Comparison of ENCODE assay signal across 8 mouse cellular contexts in the genomic region with DNA sequence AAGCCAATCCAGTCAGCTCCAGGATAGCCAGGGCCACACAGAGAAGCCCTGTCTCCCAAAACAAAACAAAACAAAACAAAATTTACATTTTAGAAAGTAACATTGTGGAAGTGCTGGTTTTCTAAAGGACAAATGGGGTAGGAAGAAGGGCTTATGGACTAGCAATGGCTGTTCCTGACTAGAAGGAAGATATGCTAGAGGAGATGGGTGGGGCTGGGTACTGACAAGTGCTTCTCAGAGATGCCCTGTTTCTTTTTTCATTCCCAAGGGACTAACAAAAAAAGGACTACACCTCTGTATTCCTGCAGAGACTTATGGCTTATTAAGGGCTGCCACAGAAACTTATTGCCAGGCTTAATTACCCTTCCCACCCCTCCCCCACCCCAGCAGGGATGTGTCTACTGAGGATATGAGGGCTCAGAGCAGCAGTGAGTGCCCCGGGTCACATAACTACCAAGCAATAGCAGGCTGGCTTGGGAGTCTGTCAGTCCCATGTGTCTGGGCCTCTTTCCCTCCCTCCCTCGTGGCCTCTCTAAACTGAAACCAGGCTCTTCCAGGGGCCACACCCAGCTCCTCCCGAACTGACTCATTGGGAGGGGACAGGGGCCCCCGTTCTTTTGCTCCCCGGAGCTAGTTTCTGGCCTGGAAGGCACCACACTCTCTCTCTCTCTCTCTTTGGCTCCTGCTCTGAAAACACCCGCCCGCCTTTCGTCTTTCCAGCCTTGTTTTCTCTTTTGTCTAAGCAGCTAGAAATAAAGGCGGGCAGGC. TPM values are rescaled to one million over a fixed set of nuclear protein-coding genes. Genes with fewer than 3 reads are reported as not detected.
A peak's percentile ranks its signal among the peaks of the same experiment; 100 is the strongest.
DNase-seq lines count a peak whose midpoint lies in the region; ATAC-seq lines count a peak whose summit lies in the region.

No protein-coding gene starts in this region.

- peak overlapping the region; percentile 58 for H3K4me2 ChIP-seq in heart, embryonic 11.5 days
- peak overlapping the region; percentile 29; the same call in 1 of the 2 replicates for H3K4me2 ChIP-seq in neural tube, embryonic 14.5 days (ENCODE audit: low read depth, low read length)

- WGBS in embryonic facial prominence, embryonic 10.5 days, result 6% methylated on average over 9 of the region's 9 CpGs
- 18% methylated on average over 9 of the region's 9 CpGs for WGBS in heart, embryonic 11.5 days (ENCODE audit: insufficient replicate concordance)
- 3% methylated on average over 9 of the region's 9 CpGs for WGBS in neural tube, embryonic 14.5 days

- peak; percentile 69; the same call in 1 of the 2 replicates for ATAC-seq in heart, embryonic 11.5 days (replicated peaks; ENCODE audit: insufficient number of reproducible peaks, low FRiP score, low TSS enrichment)
- ATAC-seq in neural tube, embryonic 14.5 days (ENCODE audit: low read depth), result peak; percentile 65

- H3K4me1 ChIP-seq in embryonic facial prominence, embryonic 10.5 days, result peaks cover 31% of the 10 kb centered on the region
- H3K4me1 ChIP-seq in heart, embryonic 11.5 days (ENCODE audit: control insufficient read depth, insufficient read depth, low read length), result peaks cover 9% of the 10 kb centered on the region
- 0 out of 2 replicates have a peak, but pooled peaks cover 7% of the 10 kb centered on the region for H3K4me1 ChIP-seq in neural tube, embryonic 14.5 days (ENCODE audit: control insufficient read depth, insufficient read depth, low read length)

- peak overlapping the region; percentile 35 for H3K4me3 ChIP-seq in embryonic facial prominence, embryonic 10.5 days
- peak overlapping the region; percentile 17; the same call in 1 of the 2 replicates for H3K4me3 ChIP-seq in heart, embryonic 11.5 days (ENCODE audit: low read depth, low read length)
- no peak overlapping the region for H3K4me3 ChIP-seq in neural tube, embryonic 14.5 days (ENCODE audit: low read depth, low read length)

- H3K27me3 ChIP-seq in embryonic facial prominence, embryonic 10.5 days (replicated peaks; ENCODE audit: low read depth, poor library complexity, severe bottlenecking), result no peaks in the 10 kb centered on the region
- H3K27me3 ChIP-seq in heart, embryonic 11.5 days (ENCODE audit: control insufficient read depth, insufficient read depth, low read length), result no peaks in the 10 kb centered on the region
- no peaks in the 10 kb centered on the region for H3K27me3 ChIP-seq in neural tube, embryonic 14.5 days (ENCODE audit: control insufficient read depth, insufficient read depth, low read length)

- H3K9ac ChIP-seq in heart, embryonic 11.5 days (ENCODE audit: low read depth, low read length), result peak overlapping the region; percentile 63
- H3K9ac ChIP-seq in neural tube, embryonic 14.5 days (replicated peaks; ENCODE audit: low read depth, low read length), result no peak overlapping the region

- no peaks in the 10 kb centered on the region for H3K36me3 ChIP-seq in embryonic facial prominence, embryonic 10.5 days (replicated peaks)
- H3K36me3 ChIP-seq in heart, embryonic 11.5 days (ENCODE audit: control insufficient read depth, insufficient read depth, low read length), result no peaks in the 10 kb centered on the region
- H3K36me3 ChIP-seq in neural tube, embryonic 14.5 days (ENCODE audit: control insufficient read depth, insufficient read depth, low read length), result no peaks in the 10 kb centered on the region

- H3K27ac ChIP-seq in embryonic facial prominence, embryonic 10.5 days (replicated peaks), result peak overlapping the region; percentile 84
- H3K27ac ChIP-seq in heart, embryonic 11.5 days (ENCODE audit: low read depth, low read length), result peak overlapping the region; percentile 42; the same call in 1 of the 2 replicates
- no peak overlapping the region for H3K27ac ChIP-seq in neural tube, embryonic 14.5 days (ENCODE audit: low read depth, low read length)

- DNase-seq in embryo, embryonic 10 days (ENCODE audit: low spot score), result peak; percentile 57
- DNase-seq in embryo, embryonic 9.5 days (ENCODE audit: extremely low spot score), result no peak
- DNase-seq in embryonic facial prominence, embryonic 10.5 days (ENCODE audit: low spot score), result peak; percentile 48
- peak; percentile 88 for DNase-seq in liver
- no peak for DNase-seq in layer of hippocampus, adult 8-10 months (ENCODE audit: low spot score in 2 of 2)
- no peak for DNase-seq in ovary, postnatal 14 days (ENCODE audit: low spot score)

- H3K9me3 ChIP-seq in embryonic facial prominence, embryonic 10.5 days, result no peaks in the 10 kb centered on the region
- H3K9me3 ChIP-seq in heart, embryonic 11.5 days (replicated peaks; ENCODE audit: control insufficient read depth, low read length), result no peaks in the 10 kb centered on the region
- H3K9me3 ChIP-seq in neural tube, embryonic 14.5 days (ENCODE audit: control insufficient read depth, low read length), result no peaks in the 10 kb centered on the region

RNA-seq across cellular contexts. Expression of a gene that starts 10.0 kb away (rescaled TPM):
- polyA plus RNA-seq in embryonic facial prominence, embryonic 10.5 days (2016; fragmentation: Nextera tagmentation; extraction: Ambion mirVana), result 1.2 and 1.4 TPM in 2 replicates
- polyA plus RNA-seq in heart, embryonic 11.5 days (2014; fragmentation: Nextera tagmentation; extraction: Ambion mirVana), result 0.51 and 0.67 TPM in 2 replicates
- polyA plus RNA-seq in neural tube, embryonic 14.5 days (2014; fragmentation: Nextera tagmentation; extraction: Ambion mirVana), result 4.7 and 6.5 TPM in 2 replicates
- total RNA-seq in layer of hippocampus, adult 8-10 months (2022), result 10 to 100 TPM; 22.2 to 32.4 (median 26.7) TPM

Comparison
In these comparisons a context has a peak if more than half of its experiments do, and no peak if none do; other contexts are left out.
1. DNase-seq: peak in embryo, embryonic 10 days (single experiment), embryonic facial prominence, embryonic 10.5 days (single experiment) and liver (single experiment); none in embryo, embryonic 9.5 days (single experiment), layer of hippocampus, adult 8-10 months (0 of 2) and ovary, postnatal 14 days (single experiment).